Mouse (Mus musculus) heart, postnatal 0 days (tissue): ENCODE data around the gene Mphosph9.

Experiments
- CTCF ChIP-seq: IDR thresholded peaks from 2 replicates; pipeline ENCODE4 v1.5.1; 2016; ENCODE audit warnings: antibody characterized with exemption, control low read depth, low read depth
- EP300 ChIP-seq: IDR thresholded peaks from 2 replicates; pipeline ENCODE4 v1.6.1; 2016; ENCODE audit warnings: antibody characterized with exemption, low read depth

DNA sequence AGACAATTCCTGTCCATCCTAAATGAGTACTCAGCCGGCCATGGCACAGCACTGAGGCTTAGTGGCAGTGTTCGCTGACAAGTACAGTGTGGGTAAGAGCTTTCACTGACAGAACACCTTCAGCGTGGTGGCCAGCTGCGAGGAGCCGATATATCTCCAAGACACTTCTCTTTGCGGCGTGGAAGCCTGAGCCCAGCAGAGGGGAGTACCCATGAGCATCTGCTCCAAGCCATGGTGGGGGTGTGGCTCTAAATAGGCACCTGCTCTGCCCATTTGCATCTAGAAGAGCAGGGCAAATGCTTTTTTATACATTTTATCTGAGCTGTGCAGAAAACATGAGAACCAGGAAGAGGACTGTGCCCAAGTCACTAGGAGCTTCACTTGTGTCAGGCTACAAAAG, 101.9 kb downstream of the Mphosph9 start:
- TF ChIP-seq CTCF (no peak), EP300 (no peak)
